Mouse (Mus musculus): ENCODE results near the gene Adnp.
A peak's percentile ranks its signal among the peaks of the same experiment; 100 is the strongest.

The Adnp gene

DNA sequence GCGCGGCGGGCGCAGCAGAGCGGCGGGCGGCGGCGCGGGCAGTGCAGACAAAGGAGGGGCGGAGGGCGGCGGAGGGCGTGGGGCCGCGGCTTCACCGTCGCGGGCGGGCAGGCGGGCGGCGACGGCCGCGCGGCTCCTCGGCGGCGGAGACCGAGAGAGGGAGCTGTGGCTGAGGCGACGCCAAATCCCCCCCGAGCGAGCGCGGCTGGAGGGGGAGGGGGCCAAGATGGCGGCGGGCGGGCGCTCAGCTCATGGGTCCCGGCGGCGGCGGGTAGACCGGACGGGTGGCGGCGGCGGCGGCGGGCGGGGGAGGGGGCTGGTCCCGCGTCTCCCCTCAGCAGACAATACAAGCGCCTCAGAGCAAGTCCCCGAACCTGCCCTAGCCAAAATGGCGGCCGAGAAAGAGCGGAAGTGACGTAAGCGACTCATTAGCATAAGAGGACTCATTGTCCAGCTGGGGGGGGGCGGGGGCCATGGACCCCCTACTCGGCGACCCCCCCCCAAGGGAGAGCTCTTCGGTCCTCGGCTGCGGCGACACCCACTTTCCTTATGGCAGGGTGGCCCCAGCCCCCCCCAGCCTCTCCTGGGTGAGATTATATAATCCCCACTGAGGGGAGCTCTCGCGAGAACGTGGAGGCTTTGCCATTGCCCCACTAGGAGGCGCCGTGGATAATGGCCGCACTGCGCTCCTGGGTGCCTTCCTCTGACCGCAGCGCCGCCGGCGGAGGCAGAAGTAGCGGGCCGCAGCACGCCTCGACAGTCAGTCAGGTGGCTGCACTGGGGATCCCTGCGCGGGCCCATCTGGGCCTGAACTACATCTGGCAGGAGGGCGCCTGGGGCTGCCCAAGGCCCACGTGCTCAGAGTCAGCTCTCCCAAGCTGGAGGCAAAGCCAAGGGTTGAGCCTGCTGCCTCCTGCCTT lies at the start of gene Adnp:
Adnp (minus strand) TSS at position 388 of the 920 bp plus-strand sequence.
- peak; percentile 94 to 96 for DNase-seq

- no peak for DNase-seq
These were observed 49.6 kb upstream of the Adnp start for GRCm38 (mm10) chr2:168256506-168256905.

GRCm38 (mm10) chr2:168253822-168254221 lies 46.9 kb upstream of the Adnp start:
- no peak for DNase-seq

- peak in 1 of 2 experiments; percentile 15 for DNase-seq
These were observed 45.9 kb upstream of the Adnp start for GRCm38 (mm10) chr2:168252639-168253292.

DNA sequence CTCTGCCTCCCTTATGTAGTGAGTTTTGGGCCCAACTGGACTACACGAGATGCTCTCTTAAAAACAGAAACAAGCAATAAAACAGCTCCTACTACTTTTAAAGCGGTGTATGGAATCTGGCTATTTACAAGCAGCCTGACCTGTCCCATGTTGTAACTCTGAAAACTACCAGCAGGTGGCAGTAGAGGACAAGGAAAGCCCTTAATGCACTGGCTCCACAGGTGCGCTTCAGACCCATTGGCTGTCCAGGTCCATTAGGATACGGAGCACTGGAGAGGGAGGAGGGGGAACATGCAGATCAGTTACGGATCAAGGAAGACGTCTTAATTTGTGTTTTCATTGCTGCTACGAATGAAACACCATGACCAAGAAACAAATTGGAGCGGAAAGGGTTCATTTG lies 43.4 kb upstream of the Adnp start:
- DNase-seq, result peak; percentile 61 to 79

GRCm38 (mm10) chr2:168248856-168249245 lies 41.9 kb upstream of the Adnp start:
- no peak for DNase-seq

DNA sequence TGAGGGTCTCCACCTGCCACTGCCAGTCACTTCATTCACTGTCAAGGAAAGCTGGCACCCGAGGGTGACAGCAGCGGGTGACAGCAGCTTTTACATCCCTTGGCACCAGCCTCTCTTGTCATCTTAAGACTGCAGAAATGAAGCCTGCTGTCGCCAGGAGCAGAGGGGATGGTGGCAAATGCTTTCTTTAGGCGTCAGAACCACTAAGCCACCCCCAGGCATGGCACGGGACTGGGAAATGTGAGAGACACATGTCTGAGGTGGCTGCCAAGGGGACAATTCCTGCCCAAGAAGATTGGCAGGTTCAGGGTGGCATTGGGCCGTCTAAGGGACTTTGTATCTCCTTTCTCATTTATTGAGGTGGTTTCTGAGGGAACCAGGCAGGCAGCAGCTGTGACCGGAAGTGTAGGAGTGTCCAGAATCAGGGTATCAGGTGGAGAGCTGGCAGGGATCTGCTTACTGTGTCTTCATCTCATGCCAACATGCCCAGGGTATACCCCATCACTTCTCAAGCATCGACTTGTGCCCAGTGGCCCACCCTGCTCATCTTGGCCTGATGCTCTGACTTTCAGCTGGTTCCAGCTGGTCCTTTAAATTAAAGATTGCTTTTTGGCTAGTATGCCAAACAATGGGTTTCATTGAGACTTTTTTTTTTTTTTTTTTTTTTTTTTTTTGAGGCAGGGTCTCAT lies 41.4 kb upstream of the Adnp start:
- no peak for DNase-seq

DNA sequence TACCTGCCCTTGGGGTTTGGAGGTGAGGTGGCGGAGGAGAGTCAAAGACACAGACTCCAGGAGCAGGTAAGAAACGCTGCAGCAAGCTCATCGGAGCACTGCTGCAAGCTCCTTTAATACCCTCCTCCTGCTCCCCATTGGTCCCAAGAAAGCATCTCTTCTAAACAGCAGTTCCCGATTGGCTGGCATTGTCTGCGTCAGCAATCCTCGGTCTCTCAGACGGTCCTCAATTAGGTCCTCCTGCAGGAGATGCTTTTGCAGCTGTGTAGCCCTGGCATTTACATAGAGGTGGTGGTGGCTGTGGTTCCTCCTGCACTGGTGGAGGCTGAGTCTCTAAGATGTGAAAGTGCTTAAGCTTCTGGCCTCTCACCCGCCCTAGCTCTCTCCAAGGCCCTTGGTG lies 38.7 kb upstream of the Adnp start:
- DNase-seq, result no peak

- no peak for DNase-seq
These were observed 36.4 kb upstream of the Adnp start for GRCm38 (mm10) chr2:168243278-168243677.

- no peak for DNase-seq
These were observed 35.9 kb upstream of the Adnp start for GRCm38 (mm10) chr2:168242841-168243240.

DNA sequence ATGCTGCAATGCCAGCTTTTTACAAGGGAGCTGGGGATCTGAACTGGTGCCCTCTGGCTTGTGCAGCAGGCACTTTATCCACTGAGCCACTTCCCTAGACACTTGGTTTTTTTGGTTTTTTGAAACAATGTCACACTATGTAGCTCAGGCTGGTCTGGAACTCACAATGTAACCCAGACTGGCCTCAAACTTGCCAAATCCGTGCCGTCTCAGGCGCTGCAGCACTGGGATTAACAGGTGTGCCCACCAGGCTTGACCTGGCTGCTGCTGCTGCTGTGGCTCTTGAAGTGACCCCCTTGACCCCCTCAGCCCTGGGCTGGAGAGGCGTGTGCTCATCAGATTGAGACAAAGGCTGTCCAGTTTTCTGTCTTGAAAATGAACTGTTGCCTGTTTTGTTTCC lies 31.4 kb upstream of the Adnp start:
- no peak for DNase-seq

- no peak for DNase-seq
These were observed 26.4 kb upstream of the Adnp start for GRCm38 (mm10) chr2:168233286-168233685.

- DNase-seq, result no peak
These were observed 24.5 kb upstream of the Adnp start for GRCm38 (mm10) chr2:168231471-168231829.

GRCm38 (mm10) chr2:168230773-168231470 lies 24.0 kb upstream of the Adnp start:
- peak in 1 of 2 experiments; percentile 5 for DNase-seq

- DNase-seq, result peak; percentile 81 to 86
These were observed 23.3 kb upstream of the Adnp start, which contains the start of the genes Gm20716, Dpm1 and Mocs3 for GRCm38 (mm10) chr2:168230026-168230728. Gene Gm20716, minus strand, starts transcription at chr2:168230364. Gene Dpm1, minus strand, starts transcription at chr2:168230591. Gene Mocs3, plus strand, starts transcription at chr2:168230622.

GRCm38 (mm10) chr2:168229116-168230025 lies 22.5 kb upstream of the Adnp start:
- peak; percentile 33 to 40 for DNase-seq

DNA sequence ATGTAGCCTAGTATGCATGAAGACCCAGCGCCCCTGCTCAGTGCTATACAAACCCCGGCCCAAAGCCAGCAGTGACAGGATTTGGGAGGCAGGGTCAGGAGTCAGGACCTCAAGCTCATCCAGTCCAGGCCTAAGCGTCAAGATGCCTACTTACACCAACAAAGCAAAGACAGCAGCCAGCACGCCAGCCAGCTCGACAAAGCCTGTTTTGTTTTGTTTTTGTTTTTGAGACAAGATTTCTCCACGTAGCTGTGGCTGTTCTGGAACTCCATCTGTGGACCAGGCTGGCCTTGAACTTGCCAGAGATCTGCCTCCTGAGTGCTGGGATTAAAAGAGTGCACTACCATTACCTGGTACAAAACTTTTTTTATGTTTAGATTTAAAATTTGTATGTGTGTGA lies 16.4 kb upstream of the Adnp start:
- DNase-seq, result no peak

- DNase-seq, result peak in 1 of 2 experiments; percentile 13
These were observed 7.0 kb upstream of the Adnp start for GRCm38 (mm10) chr2:168213788-168214397.

GRCm38 (mm10) chr2:168207883-168208282 lies 971 bp upstream of the Adnp start:
- no peak for DNase-seq

Data from lung, adult 18-20 months (tissue).